Mouse (Mus musculus): ENCODE data around the gene Zgrf1.
A peak's percentile ranks its signal among the peaks of the same experiment; 100 is the strongest.

- TF ChIP-seq EP300 (optimal IDR thresholded peaks at IDR 0.05) (no peak), CTCF (IDR thresholded peaks at IDR 0.05; ENCODE audit: low read depth) (peak; percentile 90)
These were observed 72.0 kb downstream of the Zgrf1 start for GRCm38 (mm10) chr3:127625296-127625695.

All from stomach, postnatal 0 days (tissue).